In the genomic region with DNA sequence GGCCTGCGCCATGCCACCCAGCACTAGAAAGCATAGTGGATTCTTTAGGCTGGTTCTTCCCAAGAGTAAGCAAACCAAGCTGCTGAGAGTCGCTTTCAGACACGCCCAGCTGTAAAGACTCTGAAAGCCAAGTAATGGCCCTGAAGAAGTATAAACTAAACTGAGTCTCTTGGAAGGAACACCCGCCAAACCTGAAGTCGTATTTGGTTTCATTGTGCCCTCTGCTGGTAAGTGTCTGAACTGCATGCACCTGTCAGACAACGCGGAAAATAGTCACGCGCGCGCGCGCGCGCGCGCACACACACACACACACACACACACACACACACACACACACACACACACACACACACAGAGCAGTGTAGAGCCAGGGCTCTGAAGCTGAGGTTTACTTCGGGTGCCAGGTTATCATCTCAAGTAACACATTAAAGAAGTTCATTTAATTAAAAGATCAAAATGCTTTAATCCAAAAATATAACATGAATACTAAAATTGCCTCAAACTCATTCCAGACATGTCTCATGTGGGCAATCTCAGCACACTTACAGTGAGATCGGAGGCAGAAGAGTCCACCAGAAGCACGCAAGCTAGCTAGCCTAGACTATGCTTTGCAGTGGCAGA, we compare ENCODE assay signal across 8 mouse cellular contexts. TPM values are rescaled to one million over a fixed set of nuclear protein-coding genes. Genes with fewer than 3 reads are reported as not detected.
DNase-seq lines count a peak whose midpoint lies in the region; ATAC-seq lines count a peak whose summit lies in the region.

No protein-coding gene starts in this region.

- H3K36me3 ChIP-seq in forebrain, embryonic 10.5 days (replicated peaks) = peaks cover 1% of the 10 kb centered on the region; the same call in 1 of the 2 replicates
- H3K36me3 ChIP-seq in forebrain, embryonic 12.5 days (replicated peaks) = no peaks in the 10 kb centered on the region
- H3K36me3 ChIP-seq in limb, embryonic 10.5 days = peaks cover 3% of the 10 kb centered on the region
- H3K36me3 ChIP-seq in midbrain, embryonic 15.5 days (replicated peaks) = no peaks in the 10 kb centered on the region

- no peak overlapping the region for H3K4me2 ChIP-seq in forebrain, embryonic 12.5 days
- peak overlapping the region; percentile 8; the same call in 1 of the 2 replicates for H3K4me2 ChIP-seq in midbrain, embryonic 15.5 days

- no peak for ATAC-seq in forebrain, embryonic 12.5 days (ENCODE audit: low FRiP score)
- peak; percentile 36 for ATAC-seq in inflammation-experienced regulatory T-cells, adult 6 months
- no peak for ATAC-seq in midbrain, embryonic 15.5 days (replicated peaks)

- WGBS in forebrain, embryonic 10.5 days = 18% methylated on average over 16 of the region's 20 CpGs
- WGBS in forebrain, embryonic 12.5 days = 16% methylated on average over 16 of the region's 20 CpGs
- WGBS in limb, embryonic 10.5 days = 16% methylated on average over 20 of the region's 20 CpGs
- 13% methylated on average over 20 of the region's 20 CpGs for WGBS in midbrain, embryonic 15.5 days

- no peak overlapping the region; the same call in 1 of the 2 replicates for H3K27ac ChIP-seq in forebrain, embryonic 10.5 days
- H3K27ac ChIP-seq in forebrain, embryonic 12.5 days = no peak overlapping the region
- H3K27ac ChIP-seq in limb, embryonic 10.5 days = no peak overlapping the region
- no peak overlapping the region for H3K27ac ChIP-seq in midbrain, embryonic 15.5 days

- peaks cover 29% of the 10 kb centered on the region for H3K4me1 ChIP-seq in forebrain, embryonic 10.5 days
- peaks cover 13% of the 10 kb centered on the region for H3K4me1 ChIP-seq in forebrain, embryonic 12.5 days
- H3K4me1 ChIP-seq in limb, embryonic 10.5 days = peaks cover 11% of the 10 kb centered on the region
- peaks cover 14% of the 10 kb centered on the region for H3K4me1 ChIP-seq in midbrain, embryonic 15.5 days

- H3K27me3 ChIP-seq in forebrain, embryonic 10.5 days (ENCODE audit: poor library complexity, severe bottlenecking) = 0 out of 2 replicates have a peak, but pooled peaks cover 5% of the 10 kb centered on the region
- no peaks in the 10 kb centered on the region for H3K27me3 ChIP-seq in forebrain, embryonic 12.5 days
- no peaks in the 10 kb centered on the region for H3K27me3 ChIP-seq in limb, embryonic 10.5 days (ENCODE audit: low read depth, poor library complexity, severe bottlenecking)
- H3K27me3 ChIP-seq in midbrain, embryonic 15.5 days (replicated peaks) = no peaks in the 10 kb centered on the region

- no peak overlapping the region for H3K9ac ChIP-seq in forebrain, embryonic 12.5 days
- H3K9ac ChIP-seq in midbrain, embryonic 15.5 days = no peak overlapping the region

- H3K4me3 ChIP-seq in forebrain, embryonic 10.5 days = no peak overlapping the region
- no peak overlapping the region for H3K4me3 ChIP-seq in forebrain, embryonic 12.5 days (replicated peaks)
- H3K4me3 ChIP-seq in limb, embryonic 10.5 days = no peak overlapping the region
- H3K4me3 ChIP-seq in midbrain, embryonic 15.5 days = no peak overlapping the region

- no peaks in the 10 kb centered on the region for H3K9me3 ChIP-seq in forebrain, embryonic 10.5 days
- H3K9me3 ChIP-seq in forebrain, embryonic 12.5 days = no peaks in the 10 kb centered on the region
- H3K9me3 ChIP-seq in limb, embryonic 10.5 days (replicated peaks) = no peaks in the 10 kb centered on the region
- H3K9me3 ChIP-seq in midbrain, embryonic 15.5 days = no peaks in the 10 kb centered on the region

- peak; percentile 77 for DNase-seq in forebrain, embryonic 10.5 days (ENCODE audit: extremely low spot score, low spot score)
- peak; percentile 72 for DNase-seq in c-Kit-positive CD71-positive TER-119-positive erythroid progenitor cells, embryonic 14.5 days (ENCODE audit: low spot score)
- DNase-seq in frontal cortex, postnatal 25 days (ENCODE audit: low spot score in 2 of 2) = peak; percentile 73 to 81
- DNase-seq in limb, embryonic 10.5 days (ENCODE audit: low spot score) = peak; percentile 79
- peak; percentile 42 to 74 for DNase-seq in spleen, postnatal 14 days (ENCODE audit: low spot score in 2 of 2)

RNA-seq across cellular contexts. Expression of a gene that starts 3.6 kb away (rescaled TPM):
- polyA plus RNA-seq in forebrain, embryonic 10.5 days (2016; fragmentation: Nextera tagmentation; extraction: Ambion mirVana) = 414 and 431 TPM in 2 replicates
- 335 and 353 TPM in 2 replicates for polyA plus RNA-seq in forebrain, embryonic 12.5 days (2016; fragmentation: Nextera tagmentation; extraction: Ambion mirVana)
- 100 to 1,000 TPM; 213 to 288 (median 228) TPM for polyA plus RNA-seq in inflammation-experienced regulatory T-cells, adult 6 months (2017; shearing (Covaris generic))
- polyA plus RNA-seq in limb, embryonic 10.5 days (2016; fragmentation: Nextera tagmentation; extraction: Ambion mirVana) = 399 and 416 TPM in 2 replicates
- polyA plus RNA-seq in midbrain, embryonic 15.5 days (2015; fragmentation: Nextera tagmentation; extraction: Ambion mirVana) = 261 and 267 TPM in 2 replicates

RNA-seq across cellular contexts. Expression of a gene that starts 53.1 kb away (rescaled TPM):
- polyA plus RNA-seq in forebrain, embryonic 10.5 days (2016; fragmentation: Nextera tagmentation; extraction: Ambion mirVana) = 12.9 and 15.5 TPM in 2 replicates
- 14.9 and 16.8 TPM in 2 replicates for polyA plus RNA-seq in forebrain, embryonic 12.5 days (2016; fragmentation: Nextera tagmentation; extraction: Ambion mirVana)
- polyA plus RNA-seq in inflammation-experienced regulatory T-cells, adult 6 months (2017; shearing (Covaris generic)) = 10 to 100 TPM; 10.8 to 17.9 (median 15.0) TPM
- polyA plus RNA-seq in limb, embryonic 10.5 days (2016; fragmentation: Nextera tagmentation; extraction: Ambion mirVana) = 15.5 and 16.3 TPM in 2 replicates
- polyA plus RNA-seq in midbrain, embryonic 15.5 days (2015; fragmentation: Nextera tagmentation; extraction: Ambion mirVana) = 12.2 and 14.1 TPM in 2 replicates
